Mouse (Mus musculus) cortical plate, adult 2 months (tissue): ENCODE results near the gene Cst6. TPM values are rescaled to one million over a fixed set of nuclear protein-coding genes. Genes with fewer than 3 reads are reported as not detected.

Source experiments
- H3K27ac ChIP-seq: fragments of 200-500 bp; 2 replicates; pipeline ENCODE4 v1.5.1; 2012; ENCODE audit warnings: low read length, control low read depth, inconsistent platforms; ENCODE audit not compliant: insufficient read depth
- H3K4me1 ChIP-seq: fragments of 200-500 bp; 2 replicates; pipeline ENCODE4 v1.6.1; 2011; ENCODE audit warnings: low read length; ENCODE audit not compliant: control insufficient read depth, insufficient read depth
- H3K4me3 ChIP-seq: fragments of 200-500 bp; 2 replicates; pipeline ENCODE4 v1.5.1; 2011; ENCODE audit warnings: mild to moderate bottlenecking, low read length, control low read depth; ENCODE audit not compliant: insufficient read depth
- CTCF ChIP-seq: fragments of 200-500 bp; IDR thresholded peaks from 2 replicates; pipeline ENCODE4 v1.5.1; 2011; ENCODE audit warnings: mild to moderate bottlenecking, control low read depth, low read length; ENCODE audit not compliant: insufficient read depth; ENCODE audit errors: extremely low read depth
- POLR2A ChIP-seq: fragments of 200-500 bp; IDR thresholded peaks from 2 replicates; pipeline ENCODE4 v1.6.1; 2011; ENCODE audit warnings: mild to moderate bottlenecking, low read length, control low read depth; ENCODE audit not compliant: insufficient read depth; ENCODE audit errors: extremely low read depth
- polyA plus RNA-seq: library from polyadenylated mRNA; depleted of rRNA; stranded (reverse); fragments of >200 nt; gene quantifications from 2 replicates; pipeline ENCODE4 v1.2.3, GENCODE M21; 2012

Gene Cst6
- polyA plus RNA-seq, 1 experiment, result 22.3 TPM

- Histone ChIP-seq H3K4me1 (no peaks in the 10 kb centered on the region), H3K4me3 (no peak overlapping the region), H3K27ac (no peak overlapping the region)
- TF ChIP-seq POLR2A (no peak), CTCF (no peak)
These were observed 28.1 kb upstream of the Cst6 start for GRCm38 (mm10) chr19:5377446-5377845.

GRCm38 (mm10) chr19:5374748-5375147 is 25.4 kb upstream of the Cst6 start:
- H3K4me3 ChIP-seq, result no peak overlapping the region
- TF ChIP-seq CTCF, result no peak
- no peaks in the 10 kb centered on the region for H3K4me1 ChIP-seq
- no peak overlapping the region for H3K27ac ChIP-seq

DNA sequence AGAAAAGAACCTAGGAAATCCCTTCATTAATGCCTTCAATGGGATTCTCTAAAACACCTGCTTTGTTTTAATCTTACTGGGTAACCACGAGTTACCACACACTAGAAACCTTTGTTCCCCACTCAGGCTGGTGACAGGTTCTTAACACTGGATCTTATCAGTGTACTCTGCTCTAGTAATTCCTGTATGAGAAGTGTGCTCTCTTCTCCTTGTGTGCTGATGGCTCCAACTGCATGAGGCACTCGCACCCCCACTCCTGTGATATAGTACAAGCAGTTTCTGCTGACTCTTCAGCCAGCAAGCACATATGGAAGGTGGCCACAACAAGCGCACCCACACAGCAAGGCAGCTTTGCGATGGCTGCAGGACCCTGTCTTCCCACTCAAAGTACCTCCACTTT is 24.8 kb upstream of the Cst6 start:
- TF ChIP-seq POLR2A, result no peak
- TF ChIP-seq CTCF, result no peak
- no peaks in the 10 kb centered on the region for H3K4me1 ChIP-seq
- no peak overlapping the region for H3K4me3 ChIP-seq
- H3K27ac ChIP-seq, result no peak overlapping the region

- H3K4me1 ChIP-seq, result no peaks in the 10 kb centered on the region
- no peak overlapping the region for H3K4me3 ChIP-seq
- no peak overlapping the region for H3K27ac ChIP-seq
- TF ChIP-seq CTCF (no peak), POLR2A (no peak)
These were observed 23.4 kb upstream of the Cst6 start for GRCm38 (mm10) chr19:5372724-5373123.

GRCm38 (mm10) chr19:5370932-5371331 is 21.6 kb upstream of the Cst6 start:
- Histone ChIP-seq H3K4me3 (no peak overlapping the region), H3K27ac (no peak overlapping the region)
- TF ChIP-seq POLR2A, result no peak
- TF ChIP-seq CTCF, result no peak

DNA sequence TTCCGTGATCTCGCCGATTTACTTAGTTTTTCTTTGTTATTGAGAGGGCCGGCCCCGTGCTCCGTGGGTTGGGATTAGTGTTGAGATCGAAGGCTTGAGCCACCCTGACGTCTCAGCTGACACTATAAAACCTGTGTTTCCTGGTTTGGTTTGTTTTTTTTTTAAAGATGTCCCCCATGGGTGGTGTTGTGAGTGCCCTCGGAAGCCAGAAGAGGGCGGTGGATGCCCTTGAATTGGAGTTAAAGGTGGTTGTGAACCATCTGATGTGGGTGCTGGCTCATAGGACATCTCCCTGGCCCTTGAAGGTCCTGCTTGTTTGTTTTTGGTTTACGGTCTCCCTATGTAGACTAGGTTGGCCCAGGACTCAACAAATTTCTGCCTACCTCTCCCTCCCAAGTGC is 18.1 kb upstream of the Cst6 start:
- H3K27ac ChIP-seq, result no peak overlapping the region
- H3K4me1 ChIP-seq, result peaks cover 2% of the 10 kb centered on the region; the same call in 1 of the 2 replicates
- peak overlapping the region; percentile 96 for H3K4me3 ChIP-seq
- TF ChIP-seq POLR2A, result no peak
- no peak for TF ChIP-seq CTCF

More at GRCm38 (mm10) chr19:5370932-5371331, 21.6 kb upstream of the Cst6 start:
- H3K4me1 ChIP-seq, result peaks cover 2% of the 10 kb centered on the region; the same call in 1 of the 2 replicates

GRCm38 (mm10) chr19:5367053-5367359 is 17.6 kb upstream of the Cst6 start, which contains the start of gene Banf1:
TSS of gene Banf1 (minus strand) at chr19:5367168.
- Histone ChIP-seq H3K4me3 (peak within 1 kb of the TSS; percentile 96), H3K4me1 (peaks cover 2% of the 10 kb centered on the region; the same call in 1 of the 2 replicates), H3K27ac (peak within 1 kb of the TSS; percentile 69)
- TF ChIP-seq CTCF (no peak), POLR2A (no peak)

GRCm38 (mm10) chr19:5366175-5367052 is 17.0 kb upstream of the Cst6 start, which contains the start of gene Eif1ad:
TSS of gene Eif1ad (plus strand) at chr19:5366741.
- H3K27ac ChIP-seq, result peak within 1 kb of the TSS; percentile 69
- TF ChIP-seq POLR2A (peak; percentile 49; the same call in 1 of the 2 replicates), CTCF (no peak)
- peak within 1 kb of the TSS; percentile 96 for H3K4me3 ChIP-seq
- H3K4me1 ChIP-seq, result peaks cover 2% of the 10 kb centered on the region; the same call in 1 of the 2 replicates

GRCm38 (mm10) chr19:5365751-5366150 is 16.4 kb upstream of the Cst6 start:
- TF ChIP-seq POLR2A (no peak), CTCF (no peak)
- peak overlapping the region; percentile 96 for H3K4me3 ChIP-seq
- H3K4me1 ChIP-seq, result peaks cover 2% of the 10 kb centered on the region; the same call in 1 of the 2 replicates
- no peak overlapping the region for H3K27ac ChIP-seq

- Histone ChIP-seq H3K27ac (no peak overlapping the region), H3K4me1 (peaks cover 2% of the 10 kb centered on the region; the same call in 1 of the 2 replicates), H3K4me3 (no peak overlapping the region)
- TF ChIP-seq CTCF (no peak), POLR2A (no peak)
These were observed 14.8 kb upstream of the Cst6 start for GRCm38 (mm10) chr19:5364124-5364523.
